Mouse (Mus musculus) megakaryocyte progenitor cell, adult 5-6 weeks (primary cell): ENCODE results near the gene Oard1. TPM values are rescaled to one million over a fixed set of nuclear protein-coding genes. Genes with fewer than 3 reads are reported as not detected.

Experiments
- ATAC-seq: replicated peaks from 2 replicates; pipeline ENCODE4 v1.8.0; 2016; ENCODE audit warnings: mild to moderate bottlenecking, moderate TSS enrichment, inconsistent platforms; ENCODE audit not compliant: poor library complexity
- total RNA-seq, 2 experiments: library from RNA; stranded (forward) in 1 of 2; stranded (reverse) in 1 of 2; fragments of 157-497, 149-512 nt in 1 of 2; fragments of 200-1000 nt in 1 of 2; gene quantifications; 2 replicates each; pipeline versions ENCODE4 v1.2.3 to v1.2.4; 2015 to 2017

Gene Oard1
- total RNA-seq (2015) (39.8 and 42.4 TPM in 2 replicates), total RNA-seq (2017) (57.9 and 60.9 TPM in 2 replicates)

DNA sequence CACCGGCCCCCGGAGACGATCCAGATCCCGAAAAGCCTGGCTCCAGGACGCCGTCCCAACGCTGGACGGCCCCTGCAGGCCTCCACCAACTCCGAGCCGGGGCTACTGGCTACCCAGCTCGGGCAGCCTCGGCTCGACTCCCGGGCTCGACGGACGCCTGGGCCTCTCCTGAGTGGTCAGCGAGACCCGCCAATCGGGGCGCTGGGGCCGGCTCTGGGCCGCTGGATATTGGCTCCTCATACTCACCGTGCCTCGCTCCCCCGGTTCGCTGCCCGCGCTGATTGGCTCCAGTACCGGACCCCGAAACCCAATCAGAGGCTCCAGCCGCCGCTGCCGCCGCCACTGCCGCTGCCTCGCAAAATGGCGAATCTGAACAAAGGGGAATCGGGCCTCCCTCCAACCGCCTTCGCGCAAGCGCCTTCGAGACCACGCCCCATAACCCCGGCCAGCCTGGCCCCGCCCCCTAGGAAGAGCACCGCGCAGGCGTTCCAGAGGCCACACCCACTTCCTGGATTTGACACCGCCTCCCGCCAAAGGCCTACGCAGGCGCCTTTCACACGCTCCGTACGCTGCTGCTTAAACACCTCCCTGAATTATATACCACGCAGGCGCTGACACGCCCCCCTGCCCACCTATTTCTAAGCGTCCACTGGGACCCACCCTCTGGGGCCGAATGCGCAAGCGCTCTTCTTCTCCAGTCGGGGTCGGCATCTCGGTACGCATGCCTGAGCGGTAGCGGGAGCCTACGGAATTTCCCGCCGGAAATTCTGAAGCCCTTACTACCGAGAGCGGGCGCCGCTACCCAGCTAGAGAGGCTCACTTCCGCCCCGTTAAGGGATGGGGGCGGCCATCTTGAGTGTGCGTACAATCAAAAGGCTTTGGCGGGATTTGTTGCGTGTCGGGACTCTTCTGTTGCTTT, at the start of gene Oard1, which contains the start of gene Nfya:
TSS of gene Oard1 (plus strand) at position 635 of the 919 bp plus-strand sequence.
TSS of gene Nfya (minus strand) at position 527 of the 919 bp plus-strand sequence.
- ATAC-seq: peak; percentile 68

DNA sequence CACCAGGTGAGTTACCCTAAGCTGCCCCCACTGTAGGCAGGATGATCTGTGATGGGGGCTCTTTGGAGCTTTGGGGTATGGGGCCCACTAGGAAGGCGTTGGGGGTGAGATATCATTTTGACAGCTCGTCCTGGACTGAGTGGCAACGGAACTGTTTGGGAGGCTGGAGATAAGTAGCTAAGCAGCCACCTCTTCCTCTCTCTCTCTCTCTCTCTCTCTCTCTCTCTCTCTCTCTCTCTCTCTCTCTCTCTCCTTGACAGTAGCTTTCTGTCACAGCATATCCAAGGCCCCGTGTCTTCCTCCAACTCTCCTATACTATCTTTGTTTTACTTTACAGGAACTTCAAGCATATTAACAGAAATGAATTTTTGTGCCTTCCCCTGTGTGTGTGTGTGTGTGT, 49.4 kb upstream of the Oard1 start:
- peak; percentile 56 for ATAC-seq

DNA sequence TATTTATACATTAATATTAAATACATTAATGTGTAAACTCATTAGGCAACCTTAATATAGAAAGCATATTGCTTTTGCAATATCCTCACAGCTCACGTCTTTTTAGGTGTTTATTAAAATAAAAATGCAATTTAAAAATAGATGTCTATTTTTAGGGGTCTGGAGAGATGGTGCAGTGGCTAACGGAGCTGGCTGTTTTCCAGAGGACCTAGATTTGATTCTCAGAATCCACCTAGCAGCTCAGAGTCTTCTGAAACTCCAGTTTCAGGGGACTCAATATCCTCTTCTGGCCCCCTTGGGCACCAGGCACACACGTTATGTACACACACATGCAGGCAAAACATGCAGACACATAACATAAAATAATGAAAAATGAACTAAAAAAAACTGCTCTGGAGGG, 47.5 kb upstream of the Oard1 start:
- no peak for ATAC-seq

DNA sequence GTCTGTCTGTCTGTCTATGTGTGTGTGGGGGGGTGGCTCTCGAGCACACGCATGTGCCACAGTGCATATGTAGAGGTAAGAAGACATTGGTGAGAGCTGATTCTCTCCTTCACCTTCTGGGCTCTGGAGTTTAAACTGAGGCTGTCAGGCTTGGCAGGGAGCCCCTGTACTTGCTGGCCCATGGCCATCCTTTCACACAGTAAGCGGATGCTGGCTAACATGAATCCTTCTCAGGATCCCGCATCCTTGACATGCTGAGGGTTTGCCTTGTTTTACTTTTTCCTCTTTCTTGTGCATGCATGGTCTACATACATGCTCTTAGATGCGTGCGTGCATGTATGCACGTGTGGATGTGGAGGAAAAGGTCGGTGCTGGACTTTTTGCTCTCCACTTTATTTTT, 46.8 kb upstream of the Oard1 start:
- no peak for ATAC-seq

DNA sequence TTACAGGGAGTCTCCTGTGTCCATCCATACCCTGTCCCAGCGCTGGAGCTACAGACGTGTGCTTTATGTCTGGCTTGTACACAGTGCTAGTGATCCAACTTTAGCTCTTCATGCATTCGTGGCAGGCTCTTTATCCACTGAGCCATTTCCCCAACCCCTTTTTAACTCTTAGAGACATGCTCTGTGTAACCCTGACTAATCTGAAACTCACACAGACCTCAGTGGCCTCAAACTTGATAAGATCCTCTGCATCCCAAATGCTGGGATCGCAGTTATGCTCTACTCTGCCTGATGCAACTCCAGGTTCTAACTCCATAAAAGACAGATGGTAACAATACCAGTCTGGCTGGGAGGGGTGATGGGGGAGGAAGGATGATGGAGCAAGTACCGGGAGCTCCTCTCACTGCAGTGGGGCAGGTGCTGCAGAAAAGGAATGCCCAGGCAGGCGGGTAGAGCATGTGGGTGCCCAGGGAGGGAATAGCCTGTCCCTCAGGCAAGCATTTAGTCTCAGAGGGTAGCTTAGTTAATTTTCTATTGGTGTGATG, 46.3 kb upstream of the Oard1 start:
- peak; percentile 18; the same call in 1 of the 2 replicates for ATAC-seq

DNA sequence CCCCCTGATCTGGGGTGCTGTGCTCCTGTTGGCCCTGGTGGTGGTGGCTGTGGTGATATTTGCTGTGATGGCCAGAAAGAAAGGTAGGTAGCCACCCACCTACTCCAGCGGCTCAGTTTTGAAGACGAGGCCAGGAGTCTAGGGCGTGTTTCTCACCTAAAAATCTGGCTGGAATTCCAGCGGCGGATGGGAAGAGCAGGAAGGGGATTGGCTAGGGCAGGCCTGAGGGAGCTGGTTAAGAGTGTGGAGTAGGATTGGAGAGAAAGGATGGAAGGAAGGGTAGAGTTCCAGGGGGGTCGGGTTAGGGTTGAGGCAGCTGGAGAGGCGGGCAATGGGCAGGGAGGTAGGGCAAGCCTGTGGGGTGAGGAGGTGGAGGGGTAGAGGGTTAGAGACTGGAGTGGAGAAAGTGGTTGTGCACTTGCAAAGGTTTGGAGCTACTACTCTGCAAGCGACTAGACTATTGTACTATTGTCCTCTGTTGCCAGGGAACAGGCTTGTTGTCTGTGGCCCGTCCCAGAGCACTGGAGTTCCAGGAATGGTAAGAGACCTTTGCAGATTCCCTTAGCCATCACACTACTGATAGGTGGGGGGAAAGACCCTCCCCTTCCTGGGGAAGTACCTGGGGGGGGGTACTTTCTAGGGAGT, 44.2 kb upstream of the Oard1 start:
- ATAC-seq: no peak

DNA sequence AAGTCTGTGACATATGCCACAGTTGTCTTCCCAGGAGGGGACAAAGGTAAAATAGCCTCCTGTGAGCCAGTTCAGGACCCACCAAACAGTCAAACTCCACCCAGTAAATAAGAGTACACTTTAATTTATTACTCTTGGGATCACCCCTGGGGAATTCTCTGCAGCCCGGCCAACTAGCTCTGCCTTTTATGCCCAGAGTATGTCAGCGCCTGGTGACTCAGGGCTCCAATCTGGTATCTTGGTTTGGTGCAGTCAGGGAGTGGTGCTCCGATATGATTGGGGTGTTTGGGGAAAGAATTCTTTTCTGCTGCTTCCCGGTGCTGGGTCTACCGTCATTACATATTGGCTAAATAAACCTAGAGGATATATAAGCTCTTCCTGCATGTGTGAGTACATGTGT, 43.0 kb upstream of the Oard1 start:
- no peak for ATAC-seq

DNA sequence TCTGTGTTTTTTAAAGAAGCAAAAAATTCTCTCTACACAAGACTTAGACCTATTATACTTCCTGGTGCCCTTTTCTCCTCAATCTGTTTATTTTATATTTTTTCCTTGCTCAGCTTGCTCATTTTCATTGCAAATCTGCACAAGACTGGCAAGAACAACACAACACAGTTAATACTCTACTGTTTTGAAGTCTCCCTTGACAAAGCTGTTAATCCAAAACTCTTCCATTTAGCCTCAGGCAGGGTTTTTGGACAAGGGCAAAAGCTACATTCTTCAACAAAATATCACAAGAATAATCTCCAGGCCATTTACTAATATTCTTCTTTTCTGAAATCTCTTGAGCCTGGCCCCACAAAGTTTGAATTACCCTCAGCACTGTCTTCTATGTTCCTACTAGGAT, 38.2 kb upstream of the Oard1 start:
- no peak for ATAC-seq

DNA sequence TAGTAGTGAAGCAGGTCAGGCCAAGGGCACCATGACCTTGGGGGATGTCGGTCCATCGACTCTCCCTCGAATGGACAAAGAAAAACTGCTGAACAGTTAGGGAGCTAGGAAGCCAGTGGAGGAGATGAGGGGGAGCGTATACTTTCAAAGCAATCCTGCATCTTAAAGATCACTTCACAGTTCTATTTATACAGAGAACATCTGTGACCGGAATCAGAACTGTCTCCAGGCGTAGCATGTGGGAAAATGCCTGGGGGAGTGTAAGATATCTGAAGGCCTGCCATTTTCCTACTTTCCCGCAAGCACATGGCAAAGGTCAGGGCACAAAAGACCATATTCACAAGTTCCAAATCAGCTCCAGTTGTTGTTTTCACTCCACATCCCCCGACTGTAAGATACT, 36.8 kb upstream of the Oard1 start:
- no peak for ATAC-seq

DNA sequence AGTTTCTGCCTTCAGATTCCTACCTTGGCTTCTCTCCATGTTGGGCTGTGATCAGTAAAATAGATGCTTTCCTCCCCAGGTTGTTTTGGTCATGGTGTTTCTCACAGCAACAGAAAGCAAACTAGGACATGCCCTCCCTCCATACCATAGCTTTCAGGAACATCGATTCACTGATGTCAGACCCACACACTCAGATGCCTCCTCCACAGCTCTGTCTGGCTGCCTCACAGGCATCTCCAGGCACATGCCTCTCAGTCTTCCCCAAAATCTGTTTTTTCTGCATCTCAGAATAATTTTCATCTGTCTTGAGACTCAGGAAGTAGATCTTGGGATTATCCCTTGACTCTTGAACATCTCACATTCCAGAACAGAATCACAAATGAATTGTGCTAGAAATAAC, 33.7 kb upstream of the Oard1 start:
- no peak for ATAC-seq

DNA sequence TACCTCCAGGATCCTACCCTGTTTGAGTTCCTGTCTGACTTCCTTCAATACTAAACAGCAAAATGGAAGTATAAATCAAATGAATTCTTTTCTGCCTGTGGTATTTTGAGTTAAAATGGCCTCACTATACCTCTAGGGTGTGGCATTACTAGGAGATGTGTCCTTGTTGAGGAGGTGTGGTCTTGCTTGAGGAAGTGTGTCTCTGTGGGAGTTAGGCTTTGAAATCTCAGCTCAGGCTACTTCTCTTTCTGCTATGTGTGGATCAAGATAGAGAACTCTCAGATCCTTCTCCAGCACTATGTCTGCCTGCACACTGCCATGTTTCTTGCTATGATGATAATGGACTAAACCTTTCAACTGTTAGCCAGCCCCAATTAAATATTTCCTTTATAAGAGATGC, 30.8 kb upstream of the Oard1 start:
- 0 out of 2 replicates have a peak, but pooled peaks have one; percentile 26 for ATAC-seq

DNA sequence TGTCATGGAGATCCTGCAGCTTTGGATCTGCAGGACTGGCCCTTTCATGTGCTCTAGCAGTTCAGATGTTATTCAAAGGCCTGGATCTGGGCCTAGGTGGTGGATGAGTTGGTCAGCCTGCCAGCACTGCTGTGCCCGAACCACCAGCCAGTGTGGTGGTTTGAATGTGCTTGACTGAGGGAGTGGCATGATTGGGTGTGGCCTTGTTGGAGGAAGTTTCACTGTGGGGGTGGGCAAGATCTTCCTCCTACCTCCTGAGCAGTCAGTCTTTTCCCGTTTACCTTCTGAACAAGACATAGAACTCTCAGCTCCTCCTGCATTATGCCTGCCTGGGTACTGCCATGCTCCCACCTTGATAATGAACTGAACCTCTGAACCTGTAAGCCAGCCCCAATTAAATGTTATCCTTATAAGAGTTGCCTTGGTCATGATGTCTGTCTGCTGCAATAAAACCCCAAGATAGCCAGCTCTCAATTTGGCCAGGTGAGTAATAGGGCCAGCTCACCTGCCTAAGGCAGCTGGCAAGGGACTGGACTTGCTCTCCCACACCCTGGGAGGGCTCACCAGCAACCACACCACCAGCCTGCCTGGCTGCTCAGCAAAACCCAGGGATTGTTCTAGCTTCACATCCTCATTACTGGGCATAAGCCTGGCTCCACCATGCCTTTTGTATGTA, 23.9 kb upstream of the Oard1 start:
- peak; percentile 76 for ATAC-seq

DNA sequence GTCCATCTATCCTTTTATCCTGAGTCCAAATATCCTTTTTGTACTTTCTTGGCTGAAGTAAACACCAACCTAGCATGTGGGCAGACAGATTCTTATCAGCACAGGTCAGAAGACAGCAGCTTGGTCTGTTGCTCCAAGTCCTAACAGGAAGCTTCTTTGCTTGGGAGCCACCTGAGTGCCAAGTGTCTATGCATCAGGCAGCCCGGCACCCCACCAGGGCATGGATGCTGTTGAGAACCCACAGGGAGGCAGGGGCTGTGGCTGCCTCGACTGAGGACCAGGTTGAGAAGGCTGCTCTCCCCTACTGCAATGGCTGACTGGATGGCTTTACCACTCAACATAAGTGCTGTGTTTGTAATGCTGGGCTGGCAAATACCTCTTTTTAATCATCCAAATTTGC, 21.1 kb upstream of the Oard1 start:
- ATAC-seq: no peak

DNA sequence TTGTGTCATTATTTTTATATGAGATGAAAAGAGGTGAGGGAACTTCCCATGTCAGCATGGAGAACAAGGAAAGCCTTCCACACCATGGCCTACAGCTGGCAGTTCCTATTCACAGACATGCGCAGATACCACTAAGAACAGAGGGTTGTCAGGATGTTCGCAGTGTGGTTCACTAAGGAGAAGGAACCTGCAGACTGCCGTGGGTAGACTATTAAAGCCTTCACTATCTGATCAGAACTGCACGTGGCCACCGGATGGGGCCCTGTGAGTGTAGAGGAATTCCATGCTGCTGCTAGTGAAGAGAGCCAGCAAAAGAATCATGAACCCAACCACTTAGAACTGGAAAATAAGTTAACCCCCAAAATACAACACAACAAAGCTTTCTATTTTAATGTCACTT, 20.4 kb upstream of the Oard1 start:
- ATAC-seq: no peak

DNA sequence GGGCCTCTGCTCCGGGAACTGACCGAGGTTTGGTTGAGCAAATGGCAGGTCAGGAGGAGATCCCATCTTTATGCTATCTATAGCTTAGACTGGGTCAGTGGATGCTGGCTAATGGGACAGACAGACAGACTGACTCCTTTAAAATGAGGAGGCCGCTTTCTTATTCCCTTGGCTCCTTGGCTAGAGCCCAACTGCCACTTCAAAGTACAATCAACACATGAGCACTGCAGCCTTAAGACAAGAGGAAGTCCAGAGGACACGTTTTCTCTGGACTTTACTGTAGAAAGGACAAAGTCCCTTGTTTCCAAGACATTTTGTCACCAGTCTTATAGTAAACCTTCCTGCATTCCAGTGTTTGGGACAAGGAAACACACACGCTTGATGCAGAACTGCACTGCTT, 18.4 kb upstream of the Oard1 start:
- ATAC-seq: no peak

DNA sequence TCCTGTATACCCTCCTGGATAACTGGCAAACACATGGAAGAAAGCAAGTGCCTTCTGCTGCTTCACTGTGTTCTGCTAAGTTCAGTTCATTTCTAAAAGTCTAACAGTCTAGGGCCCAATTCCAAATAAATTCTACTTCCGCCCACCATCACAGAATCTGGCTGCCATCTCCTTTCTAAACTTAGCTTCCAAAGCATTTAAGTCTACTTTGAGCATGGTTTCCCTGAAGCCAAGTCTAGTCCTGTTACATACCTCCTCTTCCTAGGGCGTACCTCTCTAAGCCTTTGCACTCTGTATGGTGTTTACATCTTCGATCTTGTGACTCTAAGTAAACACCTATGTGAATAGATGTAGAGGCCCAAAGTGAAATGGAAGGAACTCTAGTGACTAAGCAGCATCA, 17.2 kb upstream of the Oard1 start:
- ATAC-seq: no peak

DNA sequence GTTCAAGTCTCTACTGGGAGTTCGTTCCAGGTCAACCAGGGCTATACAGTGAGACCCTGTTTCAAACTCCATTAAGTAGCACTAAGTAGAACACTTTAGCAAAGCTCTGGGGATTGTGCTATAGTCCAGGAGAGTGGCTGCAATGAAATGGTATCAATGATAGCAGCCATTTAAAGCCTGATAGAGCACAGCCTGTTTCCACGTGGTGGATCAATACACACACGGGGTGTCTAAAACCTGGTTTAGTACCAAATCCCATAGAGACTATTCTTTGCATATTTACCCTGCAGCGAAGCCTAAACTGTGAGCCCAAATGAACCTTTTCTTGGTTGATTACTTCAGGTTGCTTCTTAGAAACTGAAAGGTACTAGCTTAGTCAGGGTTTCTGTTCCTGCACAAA, 8.1 kb upstream of the Oard1 start:
- ATAC-seq: no peak

DNA sequence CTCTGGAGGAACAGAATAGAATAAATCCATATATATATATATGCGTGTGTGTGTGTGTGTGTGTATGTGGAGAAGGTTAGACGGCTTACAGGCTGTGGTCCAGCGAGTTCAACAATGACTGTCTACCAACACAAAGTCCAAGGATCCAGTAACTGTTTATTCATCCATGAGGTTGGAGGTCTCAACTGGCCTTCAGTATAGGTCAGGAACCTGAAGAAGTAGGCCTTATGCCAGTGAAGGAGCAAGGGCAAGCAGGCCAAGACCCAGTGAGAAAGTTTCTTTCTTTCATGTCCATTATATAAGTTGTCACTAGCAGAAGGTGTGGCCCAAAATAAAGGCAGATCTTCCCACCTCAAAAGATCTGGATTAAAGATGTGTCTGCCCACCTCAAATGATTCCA, 7.1 kb upstream of the Oard1 start:
- ATAC-seq: no peak

DNA sequence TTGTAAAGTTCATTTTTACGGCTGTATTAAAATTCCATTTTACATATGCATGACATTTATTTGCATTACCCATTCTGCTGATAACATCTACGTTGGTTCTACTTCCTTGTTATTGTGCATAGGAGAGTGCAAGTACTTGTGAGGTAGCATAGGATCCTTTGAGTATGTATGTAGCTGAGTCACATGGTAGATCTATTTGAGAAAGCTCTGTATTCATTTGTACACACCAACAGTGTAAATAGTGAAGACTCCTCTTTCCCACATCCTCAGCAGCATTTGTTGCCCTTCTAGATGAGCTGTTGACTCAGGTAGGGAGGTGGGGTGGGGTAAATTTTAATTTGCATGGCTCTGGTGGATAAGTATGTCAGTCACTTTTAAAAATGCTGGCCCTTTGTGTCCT, 6.0 kb upstream of the Oard1 start:
- ATAC-seq: no peak

DNA sequence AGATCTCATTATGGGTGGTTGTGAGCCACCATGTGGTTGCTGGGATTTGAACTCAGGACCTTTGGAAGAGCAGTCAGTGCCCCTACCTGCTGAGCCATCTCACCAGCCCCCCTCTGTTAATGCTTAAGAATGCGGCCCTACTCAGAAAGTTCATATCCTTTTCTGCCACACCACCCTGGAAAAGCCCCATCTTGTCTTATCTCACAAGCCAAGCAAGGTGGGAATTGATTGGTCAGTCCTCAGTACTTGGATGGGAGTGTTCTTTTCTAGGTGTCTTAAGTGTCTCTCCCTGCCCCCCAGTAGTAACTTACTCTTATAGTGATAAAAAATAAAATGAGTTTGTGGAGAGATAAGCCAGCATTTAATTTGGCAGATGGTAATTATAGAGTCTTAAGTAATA, 5.1 kb upstream of the Oard1 start:
- ATAC-seq: peak; percentile 12

DNA sequence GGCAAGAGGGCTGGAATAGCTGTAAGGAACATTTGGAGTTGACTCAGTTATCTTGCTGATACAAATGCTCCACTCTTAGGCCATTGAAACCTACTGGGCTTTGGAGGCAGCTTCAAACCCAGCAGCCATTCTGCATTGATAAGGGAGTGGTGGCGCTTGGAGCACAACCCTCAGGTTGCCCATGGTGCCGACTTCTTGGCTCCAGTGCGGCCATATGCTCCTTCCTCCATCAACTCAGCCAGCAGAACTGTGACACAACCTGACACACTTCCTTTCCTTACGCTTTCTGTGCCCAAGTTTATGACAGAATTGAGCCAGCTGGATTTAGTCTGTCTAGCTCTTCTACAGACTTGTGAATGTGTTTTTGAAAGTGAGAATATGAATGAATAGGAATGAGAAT, 2.7 kb upstream of the Oard1 start:
- no peak for ATAC-seq
